Mouse (Mus musculus) kidney, postnatal 36 days (tissue): ENCODE results near the gene Ikbke.
"Not testable (repeated sequence)": the region's sequence is repeated elsewhere in the genome, so short reads cannot be mapped to it uniquely, and the experiment has no call there.

ENCODE experiments used
- DNase-seq, 2 experiments: peaks; one replicate each; pipeline ENCODE4 v3.0.0; 2021 to 2022; ENCODE audit warnings: mixed read lengths in 2 of 2

The Ikbke gene

GRCm38 (mm10) chr1:131280280-131280679, 874 bp upstream of the Ikbke start:
- DNase-seq = no peak

DNA sequence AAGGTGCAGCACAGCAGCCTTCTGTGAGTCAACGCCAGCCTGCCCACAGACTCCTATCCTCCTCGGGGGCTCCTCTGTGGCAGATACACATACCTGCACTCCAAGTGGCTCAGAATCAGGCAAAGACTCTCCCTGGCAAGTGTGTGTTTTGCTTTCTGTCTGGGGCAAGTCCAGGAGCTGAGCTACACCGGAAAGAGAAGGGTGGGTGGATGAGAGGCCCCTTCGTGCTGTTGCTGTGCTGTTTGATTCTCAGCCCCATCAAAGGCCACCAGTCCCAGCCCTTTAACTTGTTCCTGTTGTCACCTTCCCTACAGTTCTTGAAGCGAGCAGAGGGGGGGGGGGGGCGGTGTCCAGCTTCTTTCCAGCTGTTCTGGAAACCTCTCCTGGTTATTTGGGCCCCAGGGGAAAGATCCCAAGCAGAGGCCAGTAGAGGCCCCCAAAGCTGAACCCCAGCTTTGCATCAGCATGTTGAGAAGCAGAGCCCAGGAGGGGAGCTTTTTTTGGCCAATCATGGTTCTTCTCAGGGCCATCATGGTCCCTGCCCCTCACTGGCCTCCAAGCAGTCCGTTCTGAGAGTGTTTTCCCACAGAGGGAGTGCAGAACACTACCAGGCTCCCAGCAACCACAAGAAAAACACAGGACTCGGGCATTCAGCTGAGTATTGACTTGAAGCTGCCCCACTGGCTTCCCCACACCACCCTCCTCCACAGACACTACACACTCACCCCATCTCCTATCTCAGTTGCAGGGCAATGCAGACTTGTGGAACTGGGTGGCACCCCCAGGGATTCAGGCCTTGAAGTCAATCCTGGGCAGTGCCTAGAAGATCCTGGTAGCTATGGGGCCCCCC, 575 bp downstream of the Ikbke start:
- no peak for DNase-seq

DNA sequence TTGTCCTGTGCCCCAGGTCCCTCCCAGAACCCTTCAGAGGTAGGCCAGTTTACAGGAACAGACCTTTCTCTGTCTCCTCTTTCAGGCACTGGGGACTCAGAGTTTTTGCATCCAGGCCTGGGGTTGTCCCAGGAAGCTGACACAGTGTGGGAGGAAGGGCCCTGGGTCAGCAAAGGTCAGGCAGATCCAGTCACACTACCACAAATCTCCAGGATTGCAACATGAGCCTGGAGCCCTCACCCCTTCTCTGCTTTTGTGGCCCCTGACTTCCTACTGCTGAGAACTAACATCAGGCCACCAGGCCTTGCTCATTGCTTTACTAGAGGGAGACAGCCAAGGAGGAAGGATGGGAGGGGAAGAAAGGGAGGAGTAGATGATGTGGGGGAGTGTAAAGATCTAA, 2.6 kb downstream of the Ikbke start:
- DNase-seq = peak; percentile 59 to 60

- DNase-seq = no peak
Observed at GRCm38 (mm10) chr1:131275577-131275976, 3.8 kb downstream of the Ikbke start.

- DNase-seq = peak; percentile 74 to 79
Observed at GRCm38 (mm10) chr1:131274725-131275539, 4.5 kb downstream of the Ikbke start.

DNA sequence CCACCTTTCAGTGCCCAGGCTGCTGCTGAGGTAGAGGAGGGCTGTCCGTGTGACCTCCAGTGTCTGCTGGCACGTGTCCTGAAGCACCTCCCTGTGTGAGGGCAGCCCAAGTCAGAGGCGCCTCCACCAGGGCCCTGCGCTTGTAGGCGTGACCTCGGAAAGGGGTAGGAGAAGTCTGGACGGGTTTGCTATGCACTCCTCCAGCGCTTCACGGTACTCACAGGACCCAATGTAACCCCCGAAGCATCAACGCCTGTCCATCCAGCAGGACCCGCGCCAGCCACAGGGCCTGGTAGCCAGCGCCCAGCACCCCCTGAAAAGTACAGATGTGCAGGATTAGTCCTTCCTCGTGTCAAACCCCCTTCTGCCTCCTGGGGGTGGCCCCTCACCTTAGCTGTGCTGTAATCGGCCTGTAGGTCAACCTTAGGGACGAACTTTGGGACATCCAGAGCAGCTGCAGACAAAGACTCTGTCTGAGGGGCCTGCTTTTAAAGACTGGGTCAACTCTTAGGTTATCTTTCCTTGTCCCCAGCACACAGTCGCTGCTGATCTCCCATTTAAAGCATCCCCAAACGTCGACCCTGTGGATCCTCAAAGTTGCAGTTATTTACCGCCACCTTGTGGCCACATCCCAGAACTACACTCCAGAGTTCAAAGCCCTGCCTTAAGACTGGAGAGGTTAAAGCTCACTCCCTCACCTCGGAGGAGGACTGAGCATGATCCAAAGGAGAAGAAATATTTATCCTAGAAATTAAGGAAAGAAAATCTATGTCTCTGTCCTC, 9.4 kb downstream of the Ikbke start:
- DNase-seq = peak; percentile 69 to 86

DNA sequence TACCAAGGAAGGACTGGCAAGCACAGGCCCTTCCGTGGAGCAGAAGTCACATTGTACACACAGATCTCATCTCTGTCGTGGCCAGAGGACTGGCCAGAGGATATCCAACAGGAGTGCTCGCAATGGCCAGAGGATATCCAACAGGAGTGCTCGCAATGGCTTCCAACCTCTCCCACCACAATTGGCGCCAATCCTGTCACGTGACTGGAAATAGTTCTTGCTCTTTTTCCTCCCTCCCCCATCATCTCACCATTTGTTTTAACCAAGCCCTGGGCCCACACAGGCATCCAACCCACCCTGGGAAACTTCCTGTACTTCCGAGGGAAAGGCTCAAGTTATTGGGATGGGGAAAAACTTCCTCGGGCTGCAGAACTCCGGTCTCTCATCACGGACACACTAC, 10.6 kb downstream of the Ikbke start:
- DNase-seq = no peak

GRCm38 (mm10) chr1:131263905-131264304, 15.5 kb downstream of the Ikbke start:
- DNase-seq = no peak

GRCm38 (mm10) chr1:131260309-131260656, 19.1 kb downstream of the Ikbke start:
- peak; percentile 64 to 88 for DNase-seq

DNA sequence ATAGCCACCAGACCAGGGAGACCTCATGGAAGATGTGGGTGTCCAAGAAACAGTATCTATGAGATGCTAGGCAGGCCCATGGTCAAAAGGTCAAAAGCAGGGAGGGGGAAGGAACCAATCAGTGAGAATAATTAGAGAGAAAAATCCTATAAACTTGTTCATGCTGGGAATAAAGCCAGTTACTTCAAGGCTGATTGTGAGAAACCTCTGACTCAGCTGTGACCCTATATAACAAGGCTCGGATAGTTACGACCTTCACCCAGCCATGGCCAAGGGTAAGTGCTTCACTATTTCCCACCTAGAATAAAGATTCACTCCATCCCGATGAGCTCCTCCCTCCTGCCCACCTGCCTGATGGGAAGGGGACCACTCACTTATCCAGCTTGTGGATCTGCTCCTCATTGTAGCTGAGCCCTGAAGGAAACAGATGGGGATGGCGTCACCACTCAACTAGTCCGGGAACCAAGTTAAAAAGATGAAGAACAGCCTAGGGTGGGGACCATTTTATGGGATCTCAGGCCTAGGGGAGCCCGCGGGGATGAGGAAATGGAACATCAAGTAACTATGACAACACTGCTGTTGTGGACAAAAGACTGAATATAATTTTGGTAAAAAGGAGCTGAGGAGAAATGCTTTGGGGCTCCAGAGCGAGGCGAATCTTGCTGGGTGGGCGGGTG, 19.6 kb downstream of the Ikbke start:
- no peak for DNase-seq

DNA sequence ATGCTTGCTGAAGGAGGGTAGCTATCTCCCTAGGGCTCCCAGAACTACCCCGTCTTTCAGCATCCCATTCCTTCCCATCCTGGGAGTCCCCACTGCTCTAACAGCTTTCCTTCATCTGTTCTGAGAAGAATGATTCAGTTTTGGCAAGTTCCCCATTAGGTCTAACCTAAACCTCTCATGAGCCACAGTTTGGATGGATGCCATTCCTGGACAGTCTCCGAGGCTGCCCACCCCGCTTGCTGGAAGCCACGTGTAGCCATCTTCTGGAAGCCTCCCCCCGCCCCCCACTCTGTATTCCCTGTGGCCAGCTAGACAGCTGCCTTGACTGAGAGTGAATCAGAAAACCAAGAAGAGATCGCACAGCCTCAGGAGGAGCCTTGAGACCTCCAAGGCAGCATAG, 22.1 kb downstream of the Ikbke start:
- no peak for DNase-seq

DNA sequence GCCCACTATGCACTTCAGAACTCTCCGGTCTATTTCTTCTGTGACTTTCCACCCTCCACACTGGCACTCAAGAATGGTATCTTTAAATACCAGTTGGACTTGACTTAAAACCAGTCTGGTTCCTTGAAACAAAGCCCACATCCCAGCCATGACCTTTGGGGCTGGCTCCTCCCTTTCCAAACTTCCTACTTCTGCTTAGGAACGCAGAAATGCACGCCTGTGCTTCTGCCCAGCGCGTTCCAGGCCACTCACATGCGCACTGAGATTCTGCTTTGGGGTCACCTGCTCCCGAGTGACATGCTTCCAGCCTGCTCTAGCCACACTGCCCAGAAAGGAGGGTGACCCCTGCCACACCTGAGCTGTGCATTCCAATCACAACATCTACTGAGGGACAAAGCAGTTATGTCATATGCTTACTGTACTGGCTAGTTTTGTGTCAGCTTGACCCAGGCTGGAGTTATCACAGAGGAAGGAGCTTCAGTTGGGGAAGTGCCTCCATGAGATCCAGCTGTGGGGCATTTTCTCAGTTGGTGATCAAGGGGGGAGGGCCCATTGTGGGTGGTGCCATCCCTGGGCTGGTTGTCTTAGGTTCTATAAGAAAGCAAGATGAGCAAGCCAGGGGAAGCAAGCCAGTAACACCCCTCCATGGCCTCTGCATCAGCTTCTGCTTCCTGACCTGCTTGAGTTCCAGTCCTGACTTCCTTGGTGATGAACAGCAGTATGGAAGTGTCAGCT, 26.7 kb downstream of the Ikbke start:
- not testable (repeated sequence) for DNase-seq

GRCm38 (mm10) chr1:131246433-131247395, 32.7 kb downstream of the Ikbke start:
- DNase-seq = peak; percentile 60 to 70

GRCm38 (mm10) chr1:131245926-131246325, 33.5 kb downstream of the Ikbke start:
- peak; percentile 60 to 78 for DNase-seq

DNA sequence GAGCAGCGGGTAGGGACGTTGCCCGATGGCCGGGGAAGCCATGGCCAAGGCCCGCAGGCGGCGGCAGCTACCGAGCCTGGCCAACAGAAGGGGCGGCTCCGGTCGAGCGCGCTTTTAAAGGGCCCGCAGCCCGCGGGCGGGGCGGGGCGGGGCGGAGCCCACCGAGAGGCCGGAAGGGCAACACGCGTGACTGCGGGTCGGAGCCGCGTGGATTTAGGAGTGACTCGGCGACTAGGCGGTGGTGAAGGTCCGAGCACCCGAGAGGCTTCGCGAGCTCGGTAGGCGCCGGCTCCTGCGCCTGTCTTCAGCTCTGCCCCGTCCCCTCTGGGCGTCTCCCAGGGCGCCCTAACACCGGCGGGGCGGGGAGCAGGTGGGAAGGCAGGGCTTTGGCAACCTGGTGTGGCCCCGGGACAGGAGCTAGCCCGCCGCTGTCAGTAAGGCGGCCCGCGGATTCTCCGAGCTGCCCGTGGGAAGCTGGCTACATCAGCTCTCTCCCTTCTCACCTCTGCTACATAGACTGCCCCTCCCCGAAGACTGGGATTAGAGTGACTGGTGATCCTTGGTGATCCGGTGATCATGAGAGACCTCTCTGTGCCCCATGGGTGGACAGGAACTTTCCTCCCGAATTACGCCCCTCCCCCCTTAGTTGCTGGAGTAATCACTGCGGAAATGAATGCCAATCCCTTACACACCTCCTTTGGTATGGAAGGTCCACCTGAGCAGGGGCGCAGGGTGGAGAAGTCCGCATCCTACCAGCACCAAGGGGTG, 34.1 kb downstream of the Ikbke start, which contains the start of gene Rassf5:
Gene Rassf5 (minus strand): TSS at position 170 of the 768 bp plus-strand sequence.
- peak; percentile 77 to 88 for DNase-seq

DNA sequence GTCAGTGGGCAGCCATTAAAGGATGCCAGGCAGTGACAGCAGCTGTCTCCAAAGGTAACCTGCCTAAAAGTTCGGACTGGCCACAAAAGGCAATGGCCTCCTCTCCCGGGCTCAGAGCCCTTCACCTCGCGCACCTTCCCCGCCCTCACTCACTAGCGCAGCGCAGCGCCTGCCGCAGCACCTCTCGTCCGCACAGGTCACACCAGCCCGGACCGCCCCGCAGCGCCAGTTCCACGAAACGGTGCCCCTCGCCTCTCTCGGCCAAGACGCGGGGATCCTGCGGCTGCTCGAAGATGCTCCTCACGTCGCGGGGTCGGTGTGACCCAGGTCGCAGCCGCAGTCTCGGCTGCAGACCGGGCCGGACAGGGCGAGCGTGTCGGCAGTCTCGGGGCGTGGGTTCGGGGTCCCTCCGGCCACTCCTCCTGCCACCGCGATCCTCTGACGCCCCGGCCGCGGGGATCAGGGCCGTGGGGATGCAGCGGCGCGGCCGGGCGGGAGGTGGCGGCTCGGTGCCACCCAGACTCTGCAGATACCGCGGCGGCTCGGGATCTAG, 34.8 kb downstream of the Ikbke start:
- DNase-seq = peak in 1 of 2 experiments; percentile 40

DNA sequence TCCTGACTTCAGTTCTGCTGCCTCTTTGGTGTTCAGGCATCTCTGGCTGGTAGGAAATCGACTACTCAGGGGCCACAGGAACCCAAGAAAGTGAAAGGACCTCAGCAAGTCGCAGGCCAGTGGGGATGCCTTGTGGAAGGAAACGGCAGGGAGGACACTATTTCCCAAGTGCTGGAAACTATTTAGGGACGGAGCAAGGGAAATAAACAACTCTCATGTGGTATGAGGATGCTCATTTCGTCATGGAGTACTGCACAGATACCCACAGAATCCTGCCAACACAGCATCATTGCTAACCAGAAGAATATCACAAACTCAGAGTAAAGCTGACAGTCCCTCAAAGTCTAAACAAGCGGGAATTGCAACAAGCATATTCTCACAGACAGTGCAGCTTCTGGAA, 36.5 kb downstream of the Ikbke start:
- peak; percentile 25 to 32 for DNase-seq

GRCm38 (mm10) chr1:131239576-131240193, 39.7 kb downstream of the Ikbke start:
- DNase-seq = no peak

DNA sequence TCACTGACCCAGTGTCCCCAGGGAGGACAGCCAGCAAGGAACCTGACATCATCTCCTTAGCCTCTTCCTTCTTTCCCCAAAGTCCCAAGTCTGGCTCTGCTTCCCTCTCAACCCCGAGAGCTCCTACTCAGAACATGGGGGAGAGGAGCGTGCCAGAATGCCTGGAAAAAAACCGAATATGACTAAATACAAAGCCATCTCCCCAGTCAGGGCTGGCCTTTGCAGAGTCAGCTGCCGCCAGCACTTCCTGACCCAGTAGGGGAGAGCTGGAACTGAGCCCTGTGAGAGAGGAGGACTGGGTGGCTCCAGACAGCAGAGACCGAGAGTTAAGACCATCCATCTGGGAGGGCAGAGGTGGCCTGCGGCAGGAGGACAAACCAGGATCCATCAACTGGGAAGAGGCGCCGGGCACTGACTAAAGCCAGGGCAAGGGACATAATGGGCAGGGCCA, 40.5 kb downstream of the Ikbke start:
- peak; percentile 70 for DNase-seq
